Mouse (Mus musculus): ENCODE measurements around the gene Prkcsh.

DNA sequence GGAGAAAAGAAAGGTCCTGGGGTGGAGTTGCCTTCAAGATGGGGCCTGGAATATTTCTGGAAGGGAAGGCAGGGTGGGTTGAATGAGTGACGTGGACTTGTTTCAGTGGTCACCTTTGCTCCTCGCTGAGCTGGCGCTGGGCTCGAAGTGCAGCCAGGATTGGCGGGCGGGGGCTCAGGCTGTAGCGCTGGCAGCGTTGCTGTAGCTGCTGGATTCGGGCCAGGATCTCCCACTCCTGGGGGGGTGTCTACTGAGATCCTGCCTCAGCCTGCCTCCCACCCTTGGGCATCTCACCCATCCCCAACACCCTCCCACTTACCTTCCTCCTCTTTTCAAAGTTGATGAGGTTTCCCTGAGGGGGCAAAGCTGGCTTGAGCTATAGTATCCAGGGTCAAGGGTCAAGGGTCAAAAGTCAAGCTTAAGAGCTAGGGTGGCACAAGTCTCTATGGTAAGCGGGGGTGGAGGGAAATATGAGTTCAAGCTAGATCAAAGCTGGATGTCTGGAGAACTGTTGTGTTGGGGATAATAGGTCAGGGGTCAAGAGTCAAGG lies 25.9 kb upstream of the Prkcsh start:
- TF ChIP-seq CTCF (IDR thresholded peaks at IDR 0.05; ENCODE audit: control insufficient read depth, insufficient read depth, low read length) (no peak), POLR2A (IDR thresholded peaks at IDR 0.05; ENCODE audit: borderline replicate concordance, control insufficient read depth, low read depth, low read length) (no peak)
